Mouse (Mus musculus) testis, adult 2 months (tissue): ENCODE data around the gene Usp39. TPM values are rescaled to one million over a fixed set of nuclear protein-coding genes. Genes with fewer than 3 reads are reported as not detected.

ENCODE experiments used
- H3K27ac ChIP-seq: fragments of 200-500 bp; 2 replicates; pipeline ENCODE4 v1.5.1; 2012; ENCODE audit warnings: low read depth, low read length; ENCODE audit not compliant: control insufficient read depth, insufficient read depth
- H3K27me3 ChIP-seq: fragments of 200-500 bp; 2 replicates; pipeline ENCODE4 v1.6.1; 2012; ENCODE audit warnings: mild to moderate bottlenecking, low read length, moderate library complexity; ENCODE audit not compliant: control insufficient read depth, insufficient read depth
- H3K36me3 ChIP-seq: fragments of 200-500 bp; 2 replicates; pipeline ENCODE4 v1.6.1; 2012; ENCODE audit warnings: mild to moderate bottlenecking, low read length; ENCODE audit not compliant: control insufficient read depth, insufficient read depth
- H3K4me1 ChIP-seq: fragments of 200-500 bp; 2 replicates; pipeline ENCODE4 v1.6.1; 2012; ENCODE audit warnings: low read length; ENCODE audit not compliant: control insufficient read depth, insufficient read depth
- H3K4me3 ChIP-seq: fragments of 200-500 bp; 2 replicates; pipeline ENCODE4 v1.5.1; 2012; ENCODE audit warnings: low read depth, mild to moderate bottlenecking, low read length, moderate library complexity, mixed read lengths; ENCODE audit not compliant: control insufficient read depth
- CTCF ChIP-seq: fragments of 200-500 bp; IDR thresholded peaks from 2 replicates; pipeline ENCODE4 v1.5.1; 2012; ENCODE audit warnings: low read depth, mild to moderate bottlenecking, inconsistent platforms, low read length, moderate library complexity; ENCODE audit not compliant: control insufficient read depth, insufficient read depth, insufficient replicate concordance
- POLR2A ChIP-seq: fragments of 200-500 bp; IDR thresholded peaks from 2 replicates; pipeline ENCODE4 v1.6.1; 2012; ENCODE audit warnings: low read depth, mild to moderate bottlenecking, inconsistent platforms, low read length, moderate library complexity; ENCODE audit not compliant: control insufficient read depth
- polyA plus RNA-seq: library from polyadenylated mRNA; depleted of rRNA; stranded (reverse); fragments of >200 nt; gene quantifications from 2 replicates; pipeline ENCODE4 v1.2.3, GENCODE M21; 2012

Gene Usp39
- polyA plus RNA-seq, 1 experiment, result 29.3 TPM

DNA sequence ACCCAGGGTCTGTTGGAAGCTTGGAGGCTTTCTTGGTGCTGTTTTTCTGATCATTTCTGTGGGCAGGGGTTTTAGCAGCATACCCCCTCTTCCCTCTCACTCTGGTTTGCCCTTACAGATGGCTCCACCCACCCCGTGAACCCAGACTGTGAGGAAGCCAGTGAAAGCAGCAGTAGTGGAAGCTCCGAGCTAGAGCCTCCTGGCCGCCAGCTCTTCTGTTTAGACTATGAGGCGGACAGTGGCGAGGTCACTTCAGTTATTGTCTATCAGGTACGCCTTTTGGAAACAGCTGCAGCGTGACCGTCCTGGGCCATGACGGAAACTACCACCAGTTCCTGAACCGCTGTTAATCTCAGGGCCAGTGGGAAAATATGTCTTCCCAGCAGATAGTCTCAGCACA is 3.4 kb upstream of the Usp39 start:
- peak overlapping the region; percentile 83 for H3K4me3 ChIP-seq
- H3K27me3 ChIP-seq, result no peaks in the 10 kb centered on the region
- peaks cover 4% of the 10 kb centered on the region for H3K36me3 ChIP-seq
- no peak overlapping the region for H3K27ac ChIP-seq
- no peaks in the 10 kb centered on the region; the same call in 1 of the 2 replicates for H3K4me1 ChIP-seq
- TF ChIP-seq CTCF (no peak), POLR2A (no peak)

DNA sequence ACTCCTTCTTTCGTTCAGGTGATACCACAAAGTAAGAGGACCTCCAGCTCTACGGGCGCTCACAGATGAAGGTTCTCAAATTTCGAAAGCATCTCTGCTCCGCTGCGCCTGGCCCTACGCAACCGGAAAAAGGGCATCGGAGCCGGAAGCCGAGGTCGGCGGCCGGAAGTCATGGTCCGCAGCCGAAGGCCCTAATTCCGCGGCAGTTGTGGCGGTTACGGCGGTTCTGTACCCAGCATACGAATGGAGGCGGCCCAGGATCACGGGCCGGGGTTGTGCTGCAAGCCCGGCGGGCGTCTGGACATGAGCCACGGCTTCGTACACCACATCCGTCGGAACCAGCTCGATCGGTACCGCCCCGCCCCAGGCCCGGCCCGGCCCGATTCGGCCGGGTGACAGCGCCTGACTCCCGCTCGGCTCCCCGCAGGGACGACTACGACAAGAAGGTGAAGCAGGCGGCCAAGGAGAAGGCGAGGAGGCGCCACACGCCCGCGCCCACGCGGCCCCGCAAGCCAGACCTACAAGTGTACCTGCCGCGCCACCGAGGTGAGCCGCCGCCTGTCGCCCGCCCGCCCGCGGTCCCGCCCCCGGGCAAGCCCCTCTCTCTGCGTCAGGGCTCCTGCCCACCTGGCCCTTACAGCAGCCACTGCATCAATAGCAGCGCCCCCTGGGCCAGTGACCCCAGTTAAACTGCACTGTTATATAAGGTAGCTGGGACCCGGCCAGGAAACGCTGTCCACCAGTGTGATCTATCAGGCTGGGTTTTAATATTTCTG is 2.4 kb upstream of the Usp39 start, which contains the start of gene 0610030E20Rik:
TSS of gene 0610030E20Rik (plus strand) at position 152 of the 776 bp plus-strand sequence.
- TF ChIP-seq POLR2A (peak; percentile 78), CTCF (no peak)
- Histone ChIP-seq H3K4me1 (no peaks in the 10 kb centered on the region; the same call in 1 of the 2 replicates), H3K36me3 (peaks cover 4% of the 10 kb centered on the region), H3K27me3 (no peaks in the 10 kb centered on the region), H3K4me3 (peak within 1 kb of the TSS; percentile 83), H3K27ac (peak within 1 kb of the TSS; percentile 94)

DNA sequence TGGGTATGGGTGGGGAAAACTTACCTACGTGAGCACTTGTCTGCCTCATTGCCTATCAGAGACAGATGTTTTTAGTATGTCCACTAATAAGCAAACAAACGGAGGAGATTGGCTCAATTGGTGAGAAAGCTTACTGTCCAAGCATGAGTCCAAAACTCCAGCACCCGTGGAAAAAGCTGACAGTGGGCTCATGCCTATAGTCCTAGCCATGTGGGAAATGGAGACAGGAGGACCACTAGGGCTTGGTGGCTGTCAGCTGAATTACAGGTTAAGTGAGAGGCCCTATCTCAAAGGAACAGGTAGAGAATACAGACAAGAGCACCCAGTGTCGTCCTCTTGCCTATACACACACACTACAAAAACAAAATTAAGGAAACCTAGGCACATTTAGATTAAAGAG is 1.3 kb upstream of the Usp39 start:
- Histone ChIP-seq H3K27me3 (no peaks in the 10 kb centered on the region), H3K4me3 (peak overlapping the region; percentile 54), H3K27ac (no peak overlapping the region), H3K4me1 (no peaks in the 10 kb centered on the region; the same call in 1 of the 2 replicates), H3K36me3 (peaks cover 4% of the 10 kb centered on the region)
- no peak for TF ChIP-seq POLR2A
- no peak for TF ChIP-seq CTCF

DNA sequence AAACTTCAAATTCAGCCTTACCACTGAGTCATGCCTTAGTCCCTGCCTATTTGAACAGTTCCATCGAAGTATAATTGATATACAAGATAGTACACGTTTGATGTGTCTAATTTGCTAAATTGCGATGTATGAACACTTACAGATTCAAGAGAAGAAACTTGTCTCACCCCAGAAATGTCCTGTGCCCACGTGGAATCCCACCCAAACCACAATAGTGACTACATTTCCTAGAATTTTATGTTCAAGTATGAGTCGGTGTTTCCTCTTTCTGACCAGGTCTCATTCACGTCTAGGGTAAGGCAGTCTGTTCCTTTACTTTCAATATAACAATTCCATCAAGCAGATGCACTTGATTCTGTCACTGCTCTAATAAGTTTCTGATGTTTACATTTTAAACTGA is 649 bp upstream of the Usp39 start:
- Histone ChIP-seq H3K27ac (no peak overlapping the region; the same call in 1 of the 2 replicates), H3K27me3 (no peaks in the 10 kb centered on the region), H3K4me3 (peak overlapping the region; percentile 58; the same call in 1 of the 2 replicates), H3K36me3 (peaks cover under 1% of the 10 kb centered on the region), H3K4me1 (no peaks in the 10 kb centered on the region; the same call in 1 of the 2 replicates)
- TF ChIP-seq POLR2A (no peak), CTCF (no peak)

DNA sequence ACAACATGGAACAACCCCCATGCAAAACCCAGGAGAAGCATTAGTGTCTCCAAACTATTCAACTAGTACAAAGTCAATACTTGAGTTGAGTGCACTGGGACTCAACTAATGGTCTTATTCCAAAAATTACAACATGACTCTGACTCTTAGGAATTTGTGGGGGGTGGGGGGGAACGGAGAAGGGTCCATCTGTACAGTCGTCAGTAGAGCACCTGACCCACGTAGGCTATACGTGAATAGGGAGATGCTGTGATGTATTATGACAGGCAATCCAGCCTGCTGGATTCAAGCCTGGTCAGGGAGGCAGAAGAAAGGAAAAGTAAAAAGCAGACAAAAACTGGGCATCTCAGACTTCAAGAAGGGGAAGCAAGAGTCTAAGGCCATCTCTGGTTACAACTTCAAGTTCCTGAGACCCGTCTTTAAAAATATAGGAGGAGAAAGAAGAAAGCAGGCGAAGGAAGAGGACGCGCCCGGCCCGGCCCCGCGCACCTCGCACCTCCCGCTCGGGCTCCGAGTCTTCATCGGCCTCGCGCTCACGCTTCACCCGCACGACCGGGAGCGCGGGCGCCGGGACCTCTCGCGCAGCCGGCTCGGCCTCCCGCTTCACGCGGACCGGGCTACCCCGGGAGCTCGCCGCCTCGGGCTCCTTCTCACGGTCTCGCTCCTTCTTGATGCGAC is 449 bp downstream of the Usp39 start:
- Histone ChIP-seq H3K27ac (peak overlapping the region; percentile 95), H3K4me3 (peak overlapping the region; percentile 96), H3K4me1 (no peaks in the 10 kb centered on the region; the same call in 1 of the 2 replicates), H3K36me3 (no peaks in the 10 kb centered on the region; the same call in none of the 2 replicates), H3K27me3 (no peaks in the 10 kb centered on the region)
- TF ChIP-seq POLR2A (no peak), CTCF (no peak)

DNA sequence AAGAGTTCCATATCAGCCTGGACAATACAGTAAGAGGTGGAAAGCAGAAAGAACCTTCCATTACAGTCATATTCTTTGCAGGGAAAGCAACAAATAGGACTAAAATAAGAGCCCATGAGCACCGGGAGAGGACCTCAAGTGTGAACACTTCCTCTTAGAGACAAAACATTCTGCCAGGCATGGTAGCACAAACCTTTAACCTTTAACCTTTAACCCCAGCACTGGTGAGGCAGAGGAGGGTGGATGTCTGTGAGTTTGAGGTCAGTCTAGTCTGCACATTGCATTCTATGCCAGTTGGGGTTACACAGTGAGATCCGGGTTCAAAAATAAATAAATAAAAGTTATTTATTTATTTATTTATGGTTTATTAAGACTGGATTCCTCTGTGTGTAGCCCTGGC is 4.5 kb downstream of the Usp39 start:
- peaks cover 3% of the 10 kb centered on the region for H3K36me3 ChIP-seq

DNA sequence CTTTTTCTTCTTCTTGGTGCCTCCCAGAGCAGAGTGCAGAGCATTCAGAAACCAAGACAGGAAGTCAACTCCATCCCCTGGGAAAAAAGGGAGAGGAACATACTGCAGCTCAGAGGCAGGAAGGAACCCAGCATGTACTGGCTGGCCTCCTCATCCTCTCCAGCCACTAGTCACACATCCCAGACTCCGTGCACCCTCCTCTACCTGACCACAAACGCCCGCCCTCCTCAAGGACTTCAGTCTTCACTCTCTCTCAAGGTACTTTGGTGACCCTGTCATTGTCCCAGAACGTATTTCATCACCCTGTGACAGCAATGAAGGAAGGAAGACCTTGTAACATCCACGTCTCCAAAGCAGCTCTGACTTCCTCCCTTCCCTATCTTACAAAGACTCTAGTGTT is 11.9 kb downstream of the Usp39 start:
- Histone ChIP-seq H3K27me3 (no peaks in the 10 kb centered on the region), H3K27ac (no peak overlapping the region), H3K4me3 (no peak overlapping the region), H3K4me1 (no peaks in the 10 kb centered on the region), H3K36me3 (peaks cover 8% of the 10 kb centered on the region)
- TF ChIP-seq POLR2A (no peak), CTCF (no peak)

More for the DNA sequence above, 4.5 kb downstream of the Usp39 start:
- TF ChIP-seq POLR2A, result no peak
- TF ChIP-seq CTCF, result no peak
- Histone ChIP-seq H3K4me1 (no peaks in the 10 kb centered on the region; the same call in 1 of the 2 replicates), H3K4me3 (no peak overlapping the region), H3K27ac (no peak overlapping the region), H3K27me3 (no peaks in the 10 kb centered on the region)
